ENCODE assay signal across 15 mouse cellular contexts in the genomic region with DNA sequence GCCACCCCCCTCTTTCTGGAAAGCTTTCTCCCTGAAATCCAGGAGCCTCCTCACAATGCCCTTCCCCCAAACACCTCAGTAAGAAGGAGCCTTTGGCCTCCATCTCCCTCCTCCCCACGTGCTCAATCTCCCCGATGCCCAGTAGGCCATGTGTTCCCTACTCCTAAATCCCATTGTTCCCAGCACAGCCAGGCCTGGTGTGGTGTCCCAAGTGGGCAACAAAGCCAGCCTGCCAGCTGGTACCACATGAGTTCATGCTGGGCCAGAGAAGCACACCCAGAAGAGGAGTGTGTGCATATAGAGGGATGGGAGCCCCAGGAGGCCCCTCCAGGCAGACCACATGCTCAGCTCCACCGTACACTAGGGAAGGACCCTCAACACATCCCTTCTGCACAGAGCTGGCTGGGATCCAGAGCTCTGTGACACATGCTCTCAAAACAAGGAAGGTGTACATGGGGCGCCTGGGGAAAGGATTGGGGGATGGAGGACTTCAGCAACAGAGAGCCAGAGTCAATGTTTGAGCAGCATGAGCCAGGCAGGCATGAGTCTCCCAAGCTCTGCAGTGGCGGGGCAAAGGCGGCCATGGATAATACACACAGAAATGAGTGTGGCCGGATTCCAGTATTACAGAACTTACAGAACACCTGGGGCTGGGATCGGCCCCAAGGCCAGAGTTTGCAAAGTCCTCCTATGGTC. TPM values are rescaled to one million over a fixed set of nuclear protein-coding genes. Genes with fewer than 3 reads are reported as not detected.
DNase-seq lines count a peak whose midpoint lies in the region; ATAC-seq and TF ChIP-seq lines count a peak whose summit lies in the region.
"Had no signal": no experiment of that assay in that cellular context is flagged by ENCODE, and none has a peak within 500 bp of the region (broad histone marks: within the 10 kb centered on the region; RNA-seq: fewer than 3 reads in every experiment).

No protein-coding gene starts in this region.

- peak; percentile 5 for DNase-seq in hindbrain, postnatal 0 days (ENCODE audit: low spot score)
- no peak for DNase-seq in MN1 (ENCODE audit: low spot score)
- DNase-seq in cerebellum, postnatal 36 days = no peak
- DNase-seq: cerebellum, adult 18-20 months; liver, embryonic 13.5 days; right cerebral cortex, postnatal 14 days had no signal

- no peak for TF ChIP-seq CTCF in hindbrain, postnatal 0 days (IDR thresholded peaks at IDR 0.05; ENCODE audit: low read depth)

- no peak overlapping the region for H3K9ac ChIP-seq in kidney, embryonic 16.5 days (replicated peaks; ENCODE audit: low read length)
- no peak overlapping the region for H3K9ac ChIP-seq in kidney, embryonic 15.5 days
- no peak overlapping the region for H3K9ac ChIP-seq in neural tube, embryonic 13.5 days
- H3K9ac ChIP-seq in neural tube, embryonic 15.5 days (replicated peaks) = no peak overlapping the region
- H3K9ac ChIP-seq in hindbrain, postnatal 0 days (replicated peaks; ENCODE audit: low read length) = no peak overlapping the region
- H3K9ac ChIP-seq: liver, embryonic 13.5 days had no signal

- 83% methylated on average over 8 of the region's 8 CpGs for whole genome bisulfite sequencing in kidney, embryonic 16.5 days
- 73% methylated on average over 8 of the region's 8 CpGs for WGBS in kidney, embryonic 15.5 days
- WGBS in neural tube, embryonic 13.5 days = 73% methylated on average over 8 of the region's 8 CpGs
- WGBS in neural tube, embryonic 15.5 days = 74% methylated on average over 8 of the region's 8 CpGs
- 60% methylated on average over 8 of the region's 8 CpGs for WGBS in hindbrain, postnatal 0 days

- no peaks in the 10 kb centered on the region for H3K36me3 ChIP-seq in kidney, embryonic 16.5 days (ENCODE audit: insufficient read depth, low read length)
- no peaks in the 10 kb centered on the region for H3K36me3 ChIP-seq in kidney, embryonic 15.5 days
- H3K36me3 ChIP-seq in neural tube, embryonic 13.5 days = no peaks in the 10 kb centered on the region
- no peaks in the 10 kb centered on the region for H3K36me3 ChIP-seq in neural tube, embryonic 15.5 days
- no peaks in the 10 kb centered on the region for H3K36me3 ChIP-seq in hindbrain, postnatal 0 days (ENCODE audit: insufficient read depth, low read length)
- H3K36me3 ChIP-seq: G1E; liver, embryonic 13.5 days had no signal

- no peaks in the 10 kb centered on the region for H3K9me3 ChIP-seq in kidney, embryonic 16.5 days (ENCODE audit: low read length)
- H3K9me3 ChIP-seq in kidney, embryonic 15.5 days (replicated peaks) = no peaks in the 10 kb centered on the region
- H3K9me3 ChIP-seq in neural tube, embryonic 13.5 days = no peaks in the 10 kb centered on the region
- H3K9me3 ChIP-seq in neural tube, embryonic 15.5 days (replicated peaks) = no peaks in the 10 kb centered on the region
- H3K9me3 ChIP-seq in hindbrain, postnatal 0 days (ENCODE audit: low read length) = no peaks in the 10 kb centered on the region
- H3K9me3 ChIP-seq: liver, embryonic 13.5 days had no signal

- no peak overlapping the region for H3K4me2 ChIP-seq in kidney, embryonic 16.5 days (replicated peaks; ENCODE audit: low read depth, low read length)
- H3K4me2 ChIP-seq in kidney, embryonic 15.5 days = no peak overlapping the region
- no peak overlapping the region for H3K4me2 ChIP-seq in neural tube, embryonic 13.5 days
- H3K4me2 ChIP-seq in neural tube, embryonic 15.5 days = no peak overlapping the region
- no peak overlapping the region for H3K4me2 ChIP-seq in hindbrain, postnatal 0 days (ENCODE audit: low read depth, low read length)
- H3K4me2 ChIP-seq: liver, embryonic 13.5 days had no signal

- H3K4me3 ChIP-seq in kidney, embryonic 16.5 days (ENCODE audit: low read length) = no peak overlapping the region
- no peak overlapping the region for H3K4me3 ChIP-seq in kidney, embryonic 15.5 days (replicated peaks)
- H3K4me3 ChIP-seq in neural tube, embryonic 13.5 days = no peak overlapping the region
- no peak overlapping the region for H3K4me3 ChIP-seq in neural tube, embryonic 15.5 days (replicated peaks)
- H3K4me3 ChIP-seq in hindbrain, postnatal 0 days (ENCODE audit: low read length) = no peak overlapping the region
- H3K4me3 ChIP-seq: liver, embryonic 13.5 days had no signal

- no peaks in the 10 kb centered on the region for H3K4me1 ChIP-seq in kidney, embryonic 16.5 days (ENCODE audit: insufficient read depth, low read length)
- no peaks in the 10 kb centered on the region for H3K4me1 ChIP-seq in kidney, embryonic 15.5 days
- H3K4me1 ChIP-seq in neural tube, embryonic 13.5 days (replicated peaks) = peaks cover 5% of the 10 kb centered on the region; the same call in 1 of the 2 replicates
- H3K4me1 ChIP-seq in neural tube, embryonic 15.5 days = 0 out of 2 replicates have a peak, but pooled peaks cover 5% of the 10 kb centered on the region
- no peaks in the 10 kb centered on the region for H3K4me1 ChIP-seq in hindbrain, postnatal 0 days (ENCODE audit: insufficient read depth, low read length)
- H3K4me1 ChIP-seq: liver, embryonic 13.5 days had no signal

- H3K27ac ChIP-seq in kidney, embryonic 16.5 days (ENCODE audit: low read length) = no peak overlapping the region
- H3K27ac ChIP-seq in kidney, embryonic 15.5 days = no peak overlapping the region
- peak overlapping the region; percentile 28; the same call in 1 of the 2 replicates for H3K27ac ChIP-seq in neural tube, embryonic 13.5 days (replicated peaks)
- no peak overlapping the region for H3K27ac ChIP-seq in neural tube, embryonic 15.5 days (replicated peaks)
- no peak overlapping the region for H3K27ac ChIP-seq in hindbrain, postnatal 0 days
- H3K27ac ChIP-seq: liver, embryonic 13.5 days had no signal

- 0 out of 2 replicates have a peak, but pooled peaks have one; percentile 12 for ATAC-seq in kidney, embryonic 16.5 days (ENCODE audit: low FRiP score, low TSS enrichment)
- no peak for ATAC-seq in kidney, embryonic 15.5 days (replicated peaks; ENCODE audit: low FRiP score)
- ATAC-seq in neural tube, embryonic 13.5 days (ENCODE audit: low read depth) = peak; percentile 87
- no peak for ATAC-seq in neural tube, embryonic 15.5 days (ENCODE audit: low FRiP score)
- ATAC-seq in hindbrain, postnatal 0 days = peak; percentile 39
- ATAC-seq: intestine, embryonic 16.5 days had no signal

- H3K27me3 ChIP-seq in kidney, embryonic 16.5 days (ENCODE audit: insufficient read depth, low read length) = no peaks in the 10 kb centered on the region
- no peaks in the 10 kb centered on the region for H3K27me3 ChIP-seq in kidney, embryonic 15.5 days
- H3K27me3 ChIP-seq in neural tube, embryonic 13.5 days = no peaks in the 10 kb centered on the region
- no peaks in the 10 kb centered on the region for H3K27me3 ChIP-seq in neural tube, embryonic 15.5 days (replicated peaks)
- no peaks in the 10 kb centered on the region for H3K27me3 ChIP-seq in hindbrain, postnatal 0 days (ENCODE audit: insufficient read depth, low read length)
- H3K27me3 ChIP-seq: liver, embryonic 13.5 days had no signal

RNA-seq across cellular contexts. Expression of gene Ssu2, which starts 4.7 kb away (rescaled TPM):
- polyA plus RNA-seq in kidney, embryonic 16.5 days (2015; fragmentation: Nextera tagmentation; extraction: Ambion mirVana) = 3.9 and 6.1 TPM in 2 replicates
- polyA plus RNA-seq in kidney, embryonic 15.5 days (2015; fragmentation: Nextera tagmentation; extraction: Ambion mirVana) = 3.2 and 3.5 TPM in 2 replicates
- 0.90 and 1.1 TPM in 2 replicates for polyA plus RNA-seq in neural tube, embryonic 13.5 days (2015; fragmentation: Nextera tagmentation; extraction: Ambion mirVana)
- 0.28 and 0.41 TPM in 2 replicates for polyA plus RNA-seq in neural tube, embryonic 15.5 days (2015; fragmentation: Nextera tagmentation; extraction: Ambion mirVana)
- 0.99 TPM in 1 of 2 replicates, not detected in the other for total RNA-seq in hindbrain, postnatal 0 days (2014; rRNA removed)
- polyA plus RNA-seq in hindbrain, postnatal 0 days (2015; fragmentation: Nextera tagmentation; extraction: Ambion mirVana) = 0.33 and 0.64 TPM in 2 replicates
- total RNA-seq: G1E; megakaryocyte, adult 5-6 weeks; neutrophil, adult 5-6 weeks had no signal
- polyA plus RNA-seq: C2C12, G1E had no signal

Comparison
In these comparisons a context has a peak if more than half of its experiments do, and no peak if none do; other contexts are left out.
1. ATAC-seq: peak in kidney, embryonic 16.5 days (single experiment), neural tube, embryonic 13.5 days (single experiment) and hindbrain, postnatal 0 days (single experiment); none in kidney, embryonic 15.5 days (single experiment) and neural tube, embryonic 15.5 days (single experiment).